Mouse (Mus musculus) urinary bladder, adult 2 months (tissue): ENCODE measurements at regions not wholly inside any gene's neighbourhood (a gene's known extent, or its start where the extent isn't known, plus 50 kb on each side); places are given as distances from the start of the nearest gene placed in this dataset.

ENCODE experiments used
- DNase-seq: peaks from one replicate; pipeline ENCODE4 v3.0.0; 2022; ENCODE audit warnings: low spot score

GRCm38 (mm10) chr17:15194894-15195461 is 153.6 kb upstream of the Gm3448 start:
- DNase-seq, result no peak

- no peak for DNase-seq
Observed at GRCm38 (mm10) chr17:15193831-15194230, 152.5 kb upstream of the Gm3448 start.

- DNase-seq, result no peak
Observed at GRCm38 (mm10) chr17:15192840-15193239, 151.5 kb upstream of the Gm3448 start.

GRCm38 (mm10) chr17:15185217-15185616 is 143.9 kb upstream of the Gm3448 start:
- no peak for DNase-seq

GRCm38 (mm10) chr17:15183800-15184199 is 142.5 kb upstream of the Gm3448 start:
- no peak for DNase-seq

- no peak for DNase-seq
Observed at GRCm38 (mm10) chr17:15182105-15182504, 140.8 kb upstream of the Gm3448 start.

GRCm38 (mm10) chr17:15180223-15180860 is 139.0 kb upstream of the Gm3448 start:
- no peak for DNase-seq

- DNase-seq, result no peak
Observed at GRCm38 (mm10) chr17:15179411-15179951, 138.1 kb upstream of the Gm3448 start.

GRCm38 (mm10) chr17:15177390-15177789 is 136.1 kb upstream of the Gm3448 start:
- no peak for DNase-seq

- no peak for DNase-seq
Observed at GRCm38 (mm10) chr17:15174354-15174953, 133.1 kb upstream of the Gm3448 start.

GRCm38 (mm10) chr17:15167927-15168326 is 126.6 kb upstream of the Gm3448 start:
- DNase-seq, result no peak

- DNase-seq, result no peak
Observed at GRCm38 (mm10) chr17:15157693-15158333, 116.5 kb upstream of the Gm3448 start.

- DNase-seq, result no peak
Observed at GRCm38 (mm10) chr17:15152996-15153735, 111.8 kb upstream of the Gm3448 start.

- DNase-seq, result no peak
Observed at GRCm38 (mm10) chr17:15152477-15152876, 111.1 kb upstream of the Gm3448 start.

- DNase-seq, result no peak
Observed at GRCm38 (mm10) chr17:15151695-15152094, 110.4 kb upstream of the Gm3448 start.

GRCm38 (mm10) chr17:15146607-15147006 is 105.3 kb upstream of the Gm3448 start:
- no peak for DNase-seq

- no peak for DNase-seq
Observed at GRCm38 (mm10) chr17:15145191-15145968, 104.0 kb upstream of the Gm3448 start.

GRCm38 (mm10) chr17:15140391-15140790 is 99.1 kb upstream of the Gm3448 start:
- DNase-seq, result no peak
